Mouse (Mus musculus) intestine, postnatal 0 days (tissue): Measurements from ENCODE around the gene P4hb. TPM values are rescaled to one million over a fixed set of nuclear protein-coding genes. Genes with fewer than 3 reads are reported as not detected.

ENCODE experiments used
- ATAC-seq: fragments of 200-750 bp; cut with Nextera tagmentation; 2 replicates; pipeline ENCODE4 v1.8.0; 2017; ENCODE audit warnings: mild to moderate bottlenecking, moderate TSS enrichment, moderate library complexity
- H3K27ac ChIP-seq: fragments of 300-500 bp; sonication (generic); 2 replicates; pipeline ENCODE4 v1.5.1; 2014; ENCODE audit warnings: mild to moderate bottlenecking, low read depth, low read length, moderate library complexity
- H3K27me3 ChIP-seq: fragments of 300-500 bp; sonication (generic); replicated peaks from 2 replicates; pipeline ENCODE4 v1.6.1; 2014; ENCODE audit warnings: low read length, mixed read lengths; ENCODE audit not compliant: control insufficient read depth, insufficient read depth
- H3K36me3 ChIP-seq: fragments of 300-500 bp; sonication (generic); 2 replicates; pipeline ENCODE4 v1.6.1; 2014; ENCODE audit warnings: mild to moderate bottlenecking, moderate library complexity; ENCODE audit not compliant: control insufficient read depth, insufficient read depth
- H3K4me1 ChIP-seq: fragments of 300-500 bp; sonication (generic); replicated peaks from 2 replicates; pipeline ENCODE4 v1.6.1; 2014; ENCODE audit warnings: antibody characterized with exemption, low read length, mixed read lengths; ENCODE audit not compliant: control insufficient read depth, insufficient read depth
- H3K4me2 ChIP-seq: fragments of 300-500 bp; sonication (generic); replicated peaks from 2 replicates; pipeline ENCODE4 v1.6.1; 2014; ENCODE audit warnings: low read depth, mild to moderate bottlenecking, moderate library complexity
- H3K4me3 ChIP-seq: fragments of 300-500 bp; sonication (generic); 2 replicates; pipeline ENCODE4 v1.5.1; 2014; ENCODE audit warnings: low read depth, low read length
- H3K9ac ChIP-seq: fragments of 300-500 bp; sonication (generic); 2 replicates; pipeline ENCODE4 v1.6.1; 2014; ENCODE audit warnings: mild to moderate bottlenecking, low read depth, low read length
- H3K9me3 ChIP-seq: fragments of 300-500 bp; sonication (generic); 2 replicates; pipeline ENCODE4 v1.6.1; 2016; ENCODE audit warnings: mixed run types; ENCODE audit not compliant: control insufficient read depth
- CTCF ChIP-seq: sonication (generic); IDR thresholded peaks from 2 replicates; pipeline ENCODE4 v1.5.1; 2016; ENCODE audit warnings: low read depth, mild to moderate bottlenecking, control low read depth, antibody characterized with exemption, moderate library complexity
- WGBS: fragments of 180-500 bp; shearing (Covaris S2); extraction: QIAGEN DNeasy Blood & Tissue Kit; methylation state at CpG from one replicate; pipeline ENCODE4 v1.1.7; 2014; 5-methylcytosine and 5-hydroxymethylcytosine counted together
- polyA plus RNA-seq: library from polyadenylated mRNA; unstranded; fragments of >200 nt; fragmentation: Nextera tagmentation; extraction: Ambion mirVana; gene quantifications from 2 replicates; pipeline ENCODE4 v1.2.1, GENCODE M21; 2015

The P4hb gene
- polyA plus RNA-seq, 1 experiment from 2014 or later = 2,539 TPM

DNA sequence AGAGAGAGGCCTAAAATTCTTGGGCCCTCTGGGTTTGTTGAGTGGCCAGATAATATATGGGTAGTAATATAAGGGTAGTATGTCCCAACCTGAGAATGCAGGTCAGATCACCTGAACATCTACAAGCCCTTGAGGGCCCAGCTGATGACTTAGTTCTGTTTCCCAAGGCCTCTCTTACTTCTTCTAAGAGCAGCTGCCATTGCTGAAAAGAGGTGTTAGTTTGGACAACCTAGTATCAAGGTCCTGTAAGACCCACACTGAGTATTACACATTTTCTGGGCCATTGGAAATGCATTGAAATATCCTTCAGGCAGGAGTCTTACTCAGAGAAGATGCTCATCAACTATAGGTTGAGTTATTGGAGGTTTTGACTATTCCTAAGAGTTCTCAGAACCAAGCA lies 2.9 kb upstream of the P4hb start:
- peaks cover 33% of the 10 kb centered on the region for H3K36me3 ChIP-seq
- ATAC-seq = no peak
- H3K27ac ChIP-seq = peak overlapping the region; percentile 99
- peak overlapping the region; percentile 7; the same call in 1 of the 2 replicates for H3K4me2 ChIP-seq
- no peaks in the 10 kb centered on the region for H3K9me3 ChIP-seq
- H3K4me3 ChIP-seq = no peak overlapping the region
- H3K9ac ChIP-seq = peak overlapping the region; percentile 40
- peaks cover 14% of the 10 kb centered on the region; the same call in 1 of the 2 replicates for H3K4me1 ChIP-seq
- no peaks in the 10 kb centered on the region for H3K27me3 ChIP-seq
- TF ChIP-seq CTCF = no peak

- WGBS = 74% methylated on average over 2 of the region's 2 CpGs
- Histone ChIP-seq H3K27me3 (no peaks in the 10 kb centered on the region), H3K9ac (no peak overlapping the region), H3K9me3 (no peaks in the 10 kb centered on the region), H3K4me1 (peaks cover 14% of the 10 kb centered on the region; the same call in 1 of the 2 replicates), H3K4me3 (no peak overlapping the region), H3K36me3 (peaks cover 39% of the 10 kb centered on the region), H3K4me2 (peak overlapping the region; percentile 80; the same call in 1 of the 2 replicates), H3K27ac (peak overlapping the region; percentile 57)
- no peak for TF ChIP-seq CTCF
- ATAC-seq = no peak
These were observed 2.0 kb upstream of the P4hb start for GRCm38 (mm10) chr11:120575046-120575445.

DNA sequence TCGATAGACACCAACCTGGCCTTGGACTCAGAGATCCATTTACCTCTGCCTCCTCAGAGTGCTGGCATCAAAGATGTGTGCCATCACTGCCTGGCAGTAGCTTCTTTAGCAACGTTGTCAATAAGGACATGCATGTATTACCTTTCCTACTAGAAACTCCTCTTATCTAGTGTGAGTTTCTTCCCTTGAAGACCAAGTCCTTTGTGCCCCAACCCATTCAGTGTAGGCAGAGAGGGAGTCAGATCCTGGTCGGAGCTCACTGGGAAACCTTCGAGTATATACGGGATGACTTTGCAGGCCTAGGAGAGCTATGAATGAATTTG lies 1.2 kb upstream of the P4hb start:
- no peak for TF ChIP-seq CTCF
- H3K4me3 ChIP-seq = peak overlapping the region; percentile 92
- H3K36me3 ChIP-seq = peaks cover 39% of the 10 kb centered on the region
- no peaks in the 10 kb centered on the region for H3K27me3 ChIP-seq
- WGBS = 32% methylated on average over 5 of the region's 5 CpGs
- no peak for ATAC-seq
- H3K9ac ChIP-seq = peak overlapping the region; percentile 81; the same call in 1 of the 2 replicates
- peak overlapping the region; percentile 80 for H3K4me2 ChIP-seq
- H3K27ac ChIP-seq = peak overlapping the region; percentile 97
- H3K4me1 ChIP-seq = peaks cover 11% of the 10 kb centered on the region; the same call in 1 of the 2 replicates
- no peaks in the 10 kb centered on the region for H3K9me3 ChIP-seq

GRCm38 (mm10) chr11:120573585-120574277 lies 678 bp upstream of the P4hb start:
- peak overlapping the region; percentile 92 for H3K4me3 ChIP-seq
- H3K27me3 ChIP-seq = no peaks in the 10 kb centered on the region
- ATAC-seq = no peak
- no peak for TF ChIP-seq CTCF
- H3K4me2 ChIP-seq = peak overlapping the region; percentile 80
- H3K4me1 ChIP-seq = peaks cover 10% of the 10 kb centered on the region; the same call in 1 of the 2 replicates
- peaks cover 37% of the 10 kb centered on the region for H3K36me3 ChIP-seq
- under 1% methylated on average over 23 of the region's 23 CpGs for WGBS
- H3K27ac ChIP-seq = peak overlapping the region; percentile 97
- no peaks in the 10 kb centered on the region for H3K9me3 ChIP-seq
- H3K9ac ChIP-seq = peak overlapping the region; percentile 81

DNA sequence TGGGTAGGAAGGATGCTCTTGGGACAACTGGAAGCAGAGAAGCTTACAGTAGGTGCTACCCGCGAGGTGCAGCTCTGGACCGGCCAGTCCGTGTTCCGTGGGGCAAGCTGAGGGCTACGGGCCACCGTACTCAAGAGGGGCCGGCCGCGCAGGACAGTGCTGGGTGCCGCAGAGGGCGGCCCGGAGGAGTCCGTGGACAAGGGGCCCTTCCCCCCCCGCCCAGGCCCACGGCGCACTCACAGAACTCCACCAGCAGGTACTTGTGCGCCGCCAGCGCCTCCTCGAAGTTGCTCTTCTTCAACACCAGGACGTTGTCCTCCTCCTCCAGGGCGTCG lies 669 bp downstream of the P4hb start:
- peak overlapping the region; percentile 98 for H3K9ac ChIP-seq
- peaks cover 37% of the 10 kb centered on the region for H3K36me3 ChIP-seq
- H3K27me3 ChIP-seq = no peaks in the 10 kb centered on the region
- no peaks in the 10 kb centered on the region for H3K9me3 ChIP-seq
- peak overlapping the region; percentile 92 for H3K4me3 ChIP-seq
- peak; percentile 16; the same call in 1 of the 2 replicates for TF ChIP-seq CTCF
- peak overlapping the region; percentile 97 for H3K27ac ChIP-seq
- peak overlapping the region; percentile 69 for H3K4me2 ChIP-seq
- H3K4me1 ChIP-seq = peaks cover 15% of the 10 kb centered on the region; the same call in 1 of the 2 replicates
- peak; percentile 1 for ATAC-seq
- WGBS = 1% methylated on average over 21 of the region's 24 CpGs

GRCm38 (mm10) chr11:120571754-120572416 lies 1.2 kb downstream of the P4hb start:
- H3K27ac ChIP-seq = peak overlapping the region; percentile 97
- WGBS = 4% methylated on average over 11 of the region's 11 CpGs
- peak overlapping the region; percentile 98 for H3K9ac ChIP-seq
- H3K4me3 ChIP-seq = peak overlapping the region; percentile 92
- no peaks in the 10 kb centered on the region for H3K27me3 ChIP-seq
- peak overlapping the region; percentile 69 for H3K4me2 ChIP-seq
- no peaks in the 10 kb centered on the region for H3K9me3 ChIP-seq
- peaks cover 42% of the 10 kb centered on the region for H3K36me3 ChIP-seq
- peaks cover 11% of the 10 kb centered on the region; the same call in 1 of the 2 replicates for H3K4me1 ChIP-seq
- TF ChIP-seq CTCF = no peak
- ATAC-seq = peak; percentile 9
